Mouse (Mus musculus) retina, adult 2 months (tissue): ENCODE measurements around the gene Snrpb.

ENCODE experiments used
- DNase-seq: peaks from one replicate; pipeline ENCODE4 v3.0.0-alpha.2; 2012; ENCODE audit warnings: low read depth, low spot score

Gene Snrpb

GRCm38 (mm10) chr2:130143011-130143410 is 36.2 kb downstream of the Snrpb start:
- no peak for DNase-seq

- no peak for DNase-seq
These were observed 49.5 kb downstream of the Snrpb start for GRCm38 (mm10) chr2:130129687-130130086.

DNA sequence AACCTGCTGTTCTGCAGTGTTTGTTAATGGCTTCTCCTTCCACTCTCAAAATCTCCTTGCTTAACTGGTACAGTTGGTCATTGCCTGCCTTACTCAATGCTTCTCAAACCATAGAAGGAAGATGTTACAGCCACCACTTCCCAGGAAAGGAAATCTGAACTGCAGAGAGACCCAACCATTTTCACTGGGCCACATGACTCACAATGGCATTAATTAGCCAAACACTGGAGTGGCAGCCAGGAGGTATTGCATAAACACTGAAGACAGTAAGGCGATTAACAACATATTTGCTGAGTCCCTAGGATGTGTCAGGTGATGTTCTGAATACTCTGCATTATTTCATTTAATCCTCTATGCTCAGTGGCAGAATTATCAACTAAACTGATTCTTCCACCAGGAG is 53.1 kb downstream of the Snrpb start:
- DNase-seq, result no peak

GRCm38 (mm10) chr2:130125279-130126059 is 53.7 kb downstream of the Snrpb start:
- no peak for DNase-seq
